Mouse (Mus musculus) heart, adult 10 weeks (tissue): ENCODE results near the gene Olfr889. TPM values are rescaled to one million over a fixed set of nuclear protein-coding genes. Genes with fewer than 3 reads are reported as not detected.

Experiments used
- polyA plus RNA-seq: library from polyadenylated mRNA; stranded (reverse); fragments of 350-450 nt; fragmentation: Illumina TruSeq; extraction: RNeasy Lipid Tissue Mini Kit (QIAGEN cat#74804); gene quantifications from one replicate; pipeline ENCODE4 v1.2.3, GENCODE M21; 2014; ENCODE audit warnings: low read depth, low replicate concordance

The Olfr889 gene
- not detected for polyA plus RNA-seq

DNA sequence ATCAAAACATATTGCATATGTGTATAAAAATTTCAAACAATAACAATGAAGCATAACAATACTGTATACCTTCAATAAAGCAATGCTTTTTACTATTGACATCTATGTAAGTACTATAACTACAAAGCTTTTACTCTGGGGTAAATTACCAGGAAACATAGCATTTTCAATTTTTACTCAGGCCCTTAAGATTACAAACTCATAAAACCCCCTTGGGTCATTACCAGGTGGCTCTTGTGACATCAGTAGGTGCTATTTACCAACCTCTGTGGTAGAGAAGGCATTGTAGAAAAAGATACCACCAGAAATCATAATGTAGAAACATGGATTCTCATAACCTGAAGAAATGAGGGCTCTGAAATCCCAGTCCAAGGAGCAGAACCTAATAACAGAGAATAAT, at the start of gene Olfr889:
Gene Olfr889, plus strand, starts transcription at position 301 of the 400 bp plus-strand sequence.

DNA sequence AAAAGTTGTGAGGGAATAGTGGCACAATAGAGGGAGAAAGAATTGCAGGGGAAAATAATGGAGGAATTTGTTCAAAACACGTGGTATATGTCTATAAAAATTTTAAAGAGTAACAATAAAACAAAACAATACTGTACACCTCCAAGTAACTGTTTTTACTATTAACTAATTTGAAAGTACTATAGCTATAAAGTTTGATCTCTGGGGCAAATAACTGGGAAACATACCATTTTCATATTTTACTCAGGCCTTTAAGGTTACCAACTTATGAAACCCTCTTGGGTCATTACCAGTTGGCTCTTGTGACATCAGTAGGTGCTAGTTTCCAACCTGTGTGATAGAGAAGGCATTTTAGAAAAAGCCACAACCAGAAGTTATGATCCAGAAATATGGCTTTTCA, 31.2 kb upstream of the Olfr889 start, which contains the start of gene Olfr887:
Gene Olfr887, plus strand, starts transcription at position 301 of the 400 bp plus-strand sequence.

DNA sequence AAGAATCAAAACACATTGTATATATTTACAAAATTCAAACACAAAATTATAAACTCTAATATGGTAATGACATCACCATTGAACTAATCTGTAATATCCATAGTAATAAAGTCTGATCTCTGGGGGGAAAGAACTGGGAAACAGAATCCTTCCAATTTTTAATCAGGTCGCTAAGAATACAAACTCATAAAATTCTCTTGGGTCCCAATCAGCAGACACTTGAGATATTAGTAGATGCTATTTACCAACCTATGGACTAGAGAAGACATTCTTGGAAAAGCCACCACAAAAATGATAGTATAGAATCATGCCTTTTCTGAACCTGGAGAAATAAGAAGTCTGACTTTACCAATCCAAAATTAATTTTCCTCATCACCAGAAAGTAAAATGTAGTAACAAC, 7.2 kb upstream of the Olfr889 start, which contains the start of gene Olfr888:
Gene Olfr888, plus strand, starts transcription at position 301 of the 400 bp plus-strand sequence.

DNA sequence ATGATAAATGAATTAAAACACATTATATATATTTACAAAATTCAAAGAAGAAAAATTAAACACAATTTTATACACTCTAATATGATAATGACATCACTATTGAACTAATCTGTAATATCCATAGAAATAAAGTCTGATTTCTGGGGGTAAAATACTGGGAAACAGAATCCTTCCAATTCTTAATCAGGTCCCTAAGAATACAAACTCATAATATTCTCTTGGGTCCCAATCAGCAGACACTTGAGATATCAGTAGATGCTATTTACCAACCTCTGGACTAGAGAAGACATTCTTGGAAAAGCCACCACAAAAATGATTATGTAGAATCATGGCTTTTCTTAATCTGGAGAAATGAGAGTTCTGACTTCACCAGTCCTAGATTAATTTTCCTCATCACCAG, 27.2 kb downstream of the Olfr889 start, which contains the start of gene Olfr890:
Gene Olfr890, plus strand, starts transcription at position 301 of the 400 bp plus-strand sequence.

Other genes with a start within 250 kb of the Olfr889 start
- not detected for gene Olfr145, start 218.5 kb upstream of the Olfr889 start, polyA plus RNA-seq
- not detected for gene Olfr878, start 197.4 kb upstream of the Olfr889 start, polyA plus RNA-seq
- gene Olfr881, start 123.4 kb upstream of the Olfr889 start, polyA plus RNA-seq = not detected
- gene Olfr883, start 89.4 kb upstream of the Olfr889 start, polyA plus RNA-seq = not detected
- not detected for gene Olfr884, start 68.6 kb upstream of the Olfr889 start, polyA plus RNA-seq
- not detected for gene Olfr885, start 53.9 kb upstream of the Olfr889 start, polyA plus RNA-seq
- gene Olfr887, start 31.1 kb upstream of the Olfr889 start, polyA plus RNA-seq = not detected
- not detected for gene Olfr888, start 7.1 kb upstream of the Olfr889 start, polyA plus RNA-seq
- gene Olfr890, start 27.3 kb downstream of the Olfr889 start, polyA plus RNA-seq = not detected
- gene Olfr891, start 65.6 kb downstream of the Olfr889 start, polyA plus RNA-seq = not detected
- not detected for gene Olfr893, start 93.2 kb downstream of the Olfr889 start, polyA plus RNA-seq
- gene Olfr894, start 102.9 kb downstream of the Olfr889 start, polyA plus RNA-seq = not detected
- not detected for gene Olfr143, start 137.6 kb downstream of the Olfr889 start, polyA plus RNA-seq
- gene Olfr895, start 152.7 kb downstream of the Olfr889 start, polyA plus RNA-seq = not detected
- gene Olfr896-ps1, start 175.9 kb downstream of the Olfr889 start, polyA plus RNA-seq = not detected
- gene Olfr25, start 213.9 kb downstream of the Olfr889 start, polyA plus RNA-seq = not detected
- gene Olfr898, start 233.2 kb downstream of the Olfr889 start, polyA plus RNA-seq = not detected